Mouse (Mus musculus): ENCODE results near the gene Tmem234.

DNA sequence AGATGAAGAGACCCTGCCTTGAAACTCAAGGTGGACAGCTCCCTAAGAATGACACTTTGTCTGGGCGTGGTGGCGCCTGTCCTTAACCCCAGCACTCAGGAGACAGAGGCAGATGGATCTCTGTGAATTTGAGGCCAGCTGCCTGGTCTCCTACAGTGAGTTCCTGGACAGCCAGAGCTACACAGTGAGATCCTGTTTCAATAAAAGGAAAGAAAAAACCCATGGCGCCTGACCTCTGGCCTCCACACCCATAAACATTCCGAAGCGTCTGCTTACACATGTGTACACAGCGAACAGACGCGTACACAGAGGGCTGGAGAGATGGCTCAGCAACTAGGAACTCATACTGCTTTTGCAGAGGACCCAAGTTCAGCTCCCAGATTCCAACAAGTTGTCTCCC lies 36.8 kb upstream of the Tmem234 start:
- TF ChIP-seq TAL1 (IDR thresholded peaks at IDR 0.05; ENCODE audit: low read length) (no peak), GATA1 (IDR thresholded peaks at IDR 0.05; ENCODE audit: low read length) (no peak)
